In the genomic region with DNA sequence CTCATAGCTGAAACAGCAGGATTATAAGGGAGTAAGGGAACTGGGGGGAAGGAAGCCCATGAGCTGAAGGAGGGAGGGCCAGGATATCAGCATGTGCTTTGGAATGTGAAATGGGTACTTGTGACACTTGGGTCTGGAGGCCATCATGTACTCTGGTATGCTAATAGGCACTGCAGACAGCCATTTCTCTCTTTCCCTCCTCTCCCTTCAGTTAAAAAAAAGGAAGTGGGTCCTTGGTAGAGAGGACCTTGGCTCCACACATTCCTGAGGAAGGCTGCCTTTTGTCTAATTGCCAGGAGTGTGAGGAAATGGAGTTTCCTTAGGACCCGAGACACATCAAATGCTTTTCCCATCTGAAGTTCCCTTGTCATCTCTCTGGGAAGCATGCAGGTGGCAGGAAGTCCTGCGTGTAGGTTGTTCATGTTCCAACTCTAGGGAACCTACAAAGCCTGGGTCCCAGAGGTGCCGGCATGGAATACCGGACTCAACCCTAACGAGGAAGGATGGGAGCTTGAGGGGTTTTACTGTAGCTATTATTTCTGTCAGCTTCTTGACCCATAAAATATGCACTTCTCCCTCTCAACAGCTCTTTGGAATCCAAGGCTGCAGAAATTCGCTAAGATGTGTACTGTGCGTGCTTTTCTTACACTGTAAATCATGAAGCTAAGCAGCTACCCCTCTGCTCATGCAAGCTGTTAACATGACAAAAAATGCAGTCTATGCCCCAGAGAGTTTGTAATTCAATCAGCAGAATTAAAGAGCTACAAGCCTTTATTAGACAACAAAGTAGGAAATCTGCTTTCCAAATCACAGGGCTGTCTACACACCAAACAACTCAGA, we compare ENCODE assay signal across 8 mouse cellular contexts.
A peak's percentile ranks its signal among the peaks of the same experiment; 100 is the strongest.
DNase-seq lines count a peak whose midpoint lies in the region; ATAC-seq and TF ChIP-seq lines count a peak whose summit lies in the region.
"Had no signal": no experiment of that assay in that cellular context is flagged by ENCODE, and none has a peak within 500 bp of the region (broad histone marks: within the 10 kb centered on the region; RNA-seq: fewer than 3 reads in every experiment).

No protein-coding gene starts in this region.

- TF ChIP-seq EP300 in MEL (IDR thresholded peaks at IDR 0.05; ENCODE audit: low read depth in 1 of 2, low read length in 2 of 2): no peak
- no peak for TF ChIP-seq EP300 in liver, embryonic 14.5 days (IDR thresholded peaks at IDR 0.05; ENCODE audit: low read depth)

- no peaks in the 10 kb centered on the region for H3K27me3 ChIP-seq in kidney, embryonic 14.5 days (ENCODE audit: control insufficient read depth, insufficient read depth, low read length)
- H3K27me3 ChIP-seq in MEL (ENCODE audit: control insufficient read depth in 1 of 2, insufficient read depth in 2 of 2, low read length in 2 of 2): no peaks in the 10 kb centered on the region
- no peaks in the 10 kb centered on the region for H3K27me3 ChIP-seq in liver, embryonic 14.5 days (ENCODE audit: control insufficient read depth, insufficient read depth, low read length)
- H3K27me3 ChIP-seq: forebrain, embryonic 15.5 days had no signal

- peaks cover 10% of the 10 kb centered on the region; the same call in 1 of the 2 replicates for H3K4me1 ChIP-seq in kidney, embryonic 14.5 days (ENCODE audit: control insufficient read depth, insufficient read depth, low read length)
- H3K4me1 ChIP-seq in MEL (ENCODE audit: control insufficient read depth in 1 of 2, insufficient read depth in 2 of 2, low read length in 2 of 2): peaks cover 11 to 41% of the 10 kb centered on the region in 2 experiments
- H3K4me1 ChIP-seq in liver, embryonic 14.5 days (replicated peaks; ENCODE audit: control insufficient read depth in 2 of 2, insufficient read depth in 2 of 2, low read length in 1 of 2): peaks cover 44 to 55% of the 10 kb centered on the region in 2 experiments

- no peaks in the 10 kb centered on the region; the same call in 1 of the 2 replicates for H3K79me2 ChIP-seq in MEL (ENCODE audit: control insufficient read depth, insufficient read depth, low read length, poor library complexity)

- no peaks in the 10 kb centered on the region for H3K36me3 ChIP-seq in kidney, embryonic 14.5 days (ENCODE audit: control insufficient read depth, insufficient read depth, low read length)
- H3K36me3 ChIP-seq in MEL (ENCODE audit: control insufficient read depth in 1 of 2, insufficient read depth in 2 of 2, low read length in 2 of 2): peaks cover 0 to 23% of the 10 kb centered on the region in 2 experiments; a peak in 2 of 4 replicates
- no peaks in the 10 kb centered on the region; the same call in 1 of the 2 replicates for H3K36me3 ChIP-seq in liver, embryonic 14.5 days (replicated peaks; ENCODE audit: control insufficient read depth, insufficient read depth, low read depth)
- H3K36me3 ChIP-seq: forebrain, embryonic 15.5 days had no signal

- no peak overlapping the region for H3K9ac ChIP-seq in kidney, embryonic 14.5 days (ENCODE audit: low read depth, low read length)
- H3K9ac ChIP-seq in MEL (ENCODE audit: control insufficient read depth, low read depth, low read length, poor library complexity, severe bottlenecking): no peak overlapping the region
- H3K9ac ChIP-seq in liver, embryonic 14.5 days (replicated peaks): peak overlapping the region; percentile 35
- H3K9ac ChIP-seq: forebrain, embryonic 15.5 days had no signal

- H3K4me2 ChIP-seq in kidney, embryonic 14.5 days (replicated peaks; ENCODE audit: low read depth, low read length): no peak overlapping the region; the same call in 1 of the 2 replicates
- H3K4me2 ChIP-seq in liver, embryonic 14.5 days (ENCODE audit: low read depth): peak overlapping the region; percentile 37
- H3K4me2 ChIP-seq: forebrain, embryonic 15.5 days had no signal

- H3K4me3 ChIP-seq in kidney, embryonic 14.5 days (ENCODE audit: low read length): no peak overlapping the region
- no peak overlapping the region for H3K4me3 ChIP-seq in MEL (ENCODE audit: control insufficient read depth in 1 of 2, insufficient read depth in 1 of 2, low read depth in 2 of 2, low read length in 2 of 2)
- H3K4me3 ChIP-seq in liver, embryonic 14.5 days (ENCODE audit: insufficient read depth in 1 of 2, low read depth in 2 of 2, low read length in 2 of 2): no peak overlapping the region
- H3K4me3 ChIP-seq: forebrain, embryonic 15.5 days had no signal

- no peak for TF ChIP-seq POLR2A in MEL (IDR thresholded peaks at IDR 0.05; ENCODE audit: control insufficient read depth in 1 of 2, insufficient read depth in 1 of 2, low read depth in 1 of 2, low read length in 2 of 2, poor library complexity in 1 of 2)

- H3K9me3 ChIP-seq in kidney, embryonic 14.5 days (ENCODE audit: control insufficient read depth, low read length): no peaks in the 10 kb centered on the region
- no peaks in the 10 kb centered on the region for H3K9me3 ChIP-seq in MEL (replicated peaks; ENCODE audit: insufficient read depth, low read length)
- no peaks in the 10 kb centered on the region for H3K9me3 ChIP-seq in liver, embryonic 14.5 days (ENCODE audit: control insufficient read depth, low read length)
- H3K9me3 ChIP-seq: forebrain, embryonic 15.5 days had no signal

- TF ChIP-seq RAD21 in MEL (IDR thresholded peaks at IDR 0.05; ENCODE audit: low read depth, low read length): no peak

- 35% methylated on average over 7 of the region's 7 CpGs for WGBS in kidney, embryonic 14.5 days
- 66% methylated on average over 7 of the region's 7 CpGs for WGBS in liver, embryonic 14.5 days (ENCODE audit: insufficient replicate concordance)

- H3K27ac ChIP-seq in kidney, embryonic 14.5 days (ENCODE audit: low read depth, low read length): peak overlapping the region; percentile 47; the same call in 1 of the 2 replicates
- no peak overlapping the region for H3K27ac ChIP-seq in MEL (ENCODE audit: control insufficient read depth, low read depth, low read length)
- H3K27ac ChIP-seq in liver, embryonic 14.5 days: peak overlapping the region; percentile 35
- H3K27ac ChIP-seq: forebrain, embryonic 15.5 days had no signal

- ATAC-seq in kidney, embryonic 14.5 days (ENCODE audit: low FRiP score, low TSS enrichment): peak; percentile 65
- ATAC-seq in liver, embryonic 14.5 days (ENCODE audit: insufficient read depth): no peak
- ATAC-seq: forebrain, embryonic 15.5 days had no signal

- no peak for TF ChIP-seq CTCF in MEL (IDR thresholded peaks at IDR 0.05 in 2 of 3, conservative IDR thresholded peaks at IDR 0.05 in 1 of 3; ENCODE audit: control insufficient read depth in 1 of 3, insufficient read depth in 1 of 3, low read depth in 2 of 3, low read length in 3 of 3, poor library complexity in 1 of 3, severe bottlenecking in 1 of 3)
- no peak for TF ChIP-seq CTCF in liver, embryonic 14.5 days (IDR thresholded peaks at IDR 0.05; ENCODE audit: low read depth)

- no peak for DNase-seq in kidney, adult 9 months
- DNase-seq in MEL (ENCODE audit: low read depth, low spot score) (peak; percentile 46), R1 (ENCODE audit: low read depth, low spot score) (peak; percentile 97)
- DNase-seq in liver, embryonic 14.5 days (ENCODE audit: low read depth in 3 of 3, low spot score in 3 of 3): no peak
- no peak for DNase-seq in embryo, embryonic 9.5 days (ENCODE audit: extremely low spot score)
- DNase-seq in cerebellum, adult 11 months: no peak

TF ChIP-seq in MEL, 35 proteins besides CTCF, POLR2A, EP300 and RAD21:
- no peak for TF ChIP-seq USF1 (IDR thresholded peaks at IDR 0.05; ENCODE audit: low read depth, low read length)
- TF ChIP-seq KAT2A (conservative IDR thresholded peaks at IDR 0.05; ENCODE audit: low read depth, low read length): no peak
- TF ChIP-seq MYB (IDR thresholded peaks at IDR 0.05; ENCODE audit: low read depth, low read length): no peak

Comparison
In these comparisons a context has a peak if more than half of its experiments do, and no peak if none do; other contexts are left out.
1. DNase-seq: peak in MEL (single experiment) and R1 (single experiment); none in kidney, adult 9 months (single experiment), liver, embryonic 14.5 days (0 of 3), embryo, embryonic 9.5 days (single experiment) and cerebellum, adult 11 months (single experiment).